Mouse (Mus musculus): ENCODE measurements at regions not wholly inside any gene's neighbourhood (a gene's known extent, or its start where the extent isn't known, plus 50 kb on each side); places are given as distances from the start of the nearest gene placed in this dataset.

DNA sequence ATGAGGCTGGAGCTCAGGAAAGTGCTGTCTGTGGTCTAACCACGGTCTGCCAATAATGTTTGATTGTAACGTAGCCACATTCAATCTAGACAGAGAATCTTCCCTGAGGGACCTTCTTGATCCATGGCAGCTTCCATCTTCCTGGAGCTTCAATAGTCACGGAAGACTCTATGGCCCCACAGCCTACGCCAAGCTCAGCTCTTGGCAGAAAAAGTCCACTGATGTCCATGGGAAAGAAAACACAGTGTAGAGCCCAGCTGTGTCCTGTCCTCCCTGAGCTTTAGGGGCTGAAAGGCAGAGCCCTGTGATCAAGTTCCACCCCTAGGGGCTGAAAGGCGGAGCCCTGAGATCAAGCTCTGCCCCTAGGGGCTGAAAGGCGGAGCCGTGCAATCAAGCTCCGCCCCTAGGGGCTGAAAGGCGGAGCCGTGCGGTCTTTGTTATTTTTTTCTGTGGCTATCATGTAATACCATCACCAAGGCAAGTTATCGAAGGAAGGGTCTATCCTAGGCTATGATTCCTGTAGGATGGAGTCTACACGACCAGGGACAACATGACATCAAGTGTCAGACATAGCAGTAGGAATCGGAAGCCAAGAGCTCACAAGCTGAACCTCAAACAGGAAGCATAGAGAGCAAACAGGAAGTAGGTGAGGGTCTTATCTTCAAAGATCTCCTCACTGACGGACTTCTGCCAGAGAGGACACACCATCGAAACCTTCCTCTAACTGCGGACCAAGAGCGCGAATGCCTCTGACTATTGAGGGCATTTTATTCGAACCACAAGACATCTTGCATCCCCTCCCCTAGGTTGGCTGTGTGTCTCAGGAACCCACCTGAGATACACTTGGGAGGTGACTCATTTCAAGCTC, 81.4 kb downstream of the Gm26897 start:
- TF ChIP-seq EP300 (IDR thresholded peaks at IDR 0.05) = no peak
- no peak for TF ChIP-seq CTCF (IDR thresholded peaks at IDR 0.05)
